Mouse (Mus musculus): ENCODE data around the gene Bad.

DNA sequence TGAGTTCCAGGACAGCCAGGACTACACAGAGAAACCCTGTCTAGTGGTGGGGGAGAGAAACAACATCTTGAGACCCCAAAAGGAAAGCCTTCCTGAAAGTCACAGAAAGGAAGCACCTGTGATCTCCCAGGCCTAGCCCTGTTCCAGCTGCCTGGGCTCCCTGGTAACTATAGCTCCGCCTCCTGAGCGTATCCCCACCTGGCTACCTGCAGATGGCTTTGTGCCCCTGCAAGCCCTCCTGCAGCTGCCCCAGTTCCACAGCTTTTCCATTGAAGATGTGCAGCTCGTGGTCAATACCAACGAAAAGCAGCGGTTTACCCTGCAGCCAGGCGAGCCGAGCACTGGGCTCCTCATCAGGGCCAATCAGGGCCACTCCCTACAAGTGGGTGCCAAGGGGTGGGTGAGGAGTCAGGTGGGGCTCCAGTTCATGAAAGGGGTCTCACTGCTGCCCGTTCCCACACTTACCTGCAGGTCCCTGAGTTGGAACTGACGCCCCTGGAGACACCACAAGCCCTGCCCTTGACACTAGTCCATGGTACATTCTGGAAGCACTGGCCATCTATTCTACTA, 56.1 kb downstream of the Bad start:
- no peak for TF ChIP-seq POU5F1 (IDR thresholded peaks at IDR 0.05; ENCODE audit: borderline replicate concordance, low read length)
- no peak for TF ChIP-seq CTCF (conservative IDR thresholded peaks at IDR 0.05; ENCODE audit: low read length)
